Mouse (Mus musculus): ENCODE measurements around the gene AC124108.1. TPM values are rescaled to one million over a fixed set of nuclear protein-coding genes. Genes with fewer than 3 reads are reported as not detected.

Gene AC124108.1
- total RNA-seq, 1 experiment from 2014 or later = not detected

Small RNA genes lying within 50 kb of the gene (microRNA-seq; reads per million reads assigned to microRNA genes)
- gene Mir135b = 11.4 to 20.9 reads per million in 2 experiments

Other genes with a start within 250 kb of the AC124108.1 start
- gene Slc45a3, start 228.5 kb upstream of the AC124108.1 start, total RNA-seq (2021) = 12.6 and 15.5 TPM in 2 replicates
- 100 and 117 TPM in 2 replicates for gene Elk4, start 183.8 kb upstream of the AC124108.1 start, total RNA-seq (2021)
- 29.5 and 29.9 TPM in 2 replicates for gene Mfsd4a, start 123.4 kb upstream of the AC124108.1 start, total RNA-seq (2021)
- 16.5 and 18.0 TPM in 2 replicates for gene Cdk18, start 51.8 kb upstream of the AC124108.1 start, total RNA-seq (2021)
- gene Lemd1, start within 50 bp of the AC124108.1 start, total RNA-seq (2021) = not detected in 2 replicates
- gene Gm10188, start 38.3 kb downstream of the AC124108.1 start, total RNA-seq (2021) = not detected in 2 replicates
- 116 and 153 TPM in 2 replicates for gene Klhdc8a, start 107.2 kb downstream of the AC124108.1 start, total RNA-seq (2021)
- gene Nuak2, start 124.7 kb downstream of the AC124108.1 start, total RNA-seq (2021) = 2.4 and 4.8 TPM in 2 replicates
- gene Tmcc2, start 199.8 kb downstream of the AC124108.1 start, total RNA-seq (2021) = 8.4 and 8.6 TPM in 2 replicates
- 20.7 and 26.8 TPM in 2 replicates for gene Dstyk, start 226.1 kb downstream of the AC124108.1 start, total RNA-seq (2021)